Mouse (Mus musculus) erythroblast, embryonic 14.5 days (primary cell): Measurements from ENCODE around the gene Cenpu.

Experiments used
- GATA1 ChIP-seq: IDR thresholded peaks from 2 replicates; pipeline ENCODE4 v1.6.1; 2012; ENCODE audit warnings: low read length, inconsistent platforms, mixed read lengths
- TAL1 ChIP-seq: IDR thresholded peaks from 3 replicates; pipeline ENCODE4 v1.6.1; 2012; ENCODE audit warnings: low read length, inconsistent platforms, mixed read lengths

DNA sequence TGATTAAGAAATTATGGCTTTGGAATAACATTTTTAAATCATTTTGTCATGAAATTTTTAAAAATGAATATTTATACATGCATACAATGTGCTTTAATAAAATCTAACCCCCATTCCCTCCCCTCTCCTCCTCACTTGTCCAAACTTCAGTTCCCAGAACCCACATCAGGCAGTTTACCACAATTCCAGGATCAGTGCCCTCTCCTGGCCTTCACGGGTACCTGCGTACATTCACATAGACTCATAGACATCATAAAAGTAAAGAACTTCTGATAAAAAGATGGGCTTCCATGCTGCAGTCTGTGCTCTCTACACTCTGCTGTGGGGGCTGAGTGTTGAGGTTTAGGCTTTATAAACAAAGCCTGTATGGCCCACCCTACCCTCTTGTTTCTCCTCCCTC, 17.1 kb downstream of the Cenpu start:
- TF ChIP-seq TAL1: no peak
- no peak for TF ChIP-seq GATA1
